Mouse (Mus musculus): ENCODE data around the gene Nos3.

GRCm38 (mm10) chr5:24369767-24370166 lies 5.2 kb downstream of the Nos3 start:
- no peak for TF ChIP-seq CTCF (IDR thresholded peaks at IDR 0.05; ENCODE audit: low read depth)
- TF ChIP-seq EP300 (IDR thresholded peaks at IDR 0.05; ENCODE audit: low read depth): no peak
